Mouse (Mus musculus): ENCODE data around the gene Ppp6r1.

The Ppp6r1 gene

DNA sequence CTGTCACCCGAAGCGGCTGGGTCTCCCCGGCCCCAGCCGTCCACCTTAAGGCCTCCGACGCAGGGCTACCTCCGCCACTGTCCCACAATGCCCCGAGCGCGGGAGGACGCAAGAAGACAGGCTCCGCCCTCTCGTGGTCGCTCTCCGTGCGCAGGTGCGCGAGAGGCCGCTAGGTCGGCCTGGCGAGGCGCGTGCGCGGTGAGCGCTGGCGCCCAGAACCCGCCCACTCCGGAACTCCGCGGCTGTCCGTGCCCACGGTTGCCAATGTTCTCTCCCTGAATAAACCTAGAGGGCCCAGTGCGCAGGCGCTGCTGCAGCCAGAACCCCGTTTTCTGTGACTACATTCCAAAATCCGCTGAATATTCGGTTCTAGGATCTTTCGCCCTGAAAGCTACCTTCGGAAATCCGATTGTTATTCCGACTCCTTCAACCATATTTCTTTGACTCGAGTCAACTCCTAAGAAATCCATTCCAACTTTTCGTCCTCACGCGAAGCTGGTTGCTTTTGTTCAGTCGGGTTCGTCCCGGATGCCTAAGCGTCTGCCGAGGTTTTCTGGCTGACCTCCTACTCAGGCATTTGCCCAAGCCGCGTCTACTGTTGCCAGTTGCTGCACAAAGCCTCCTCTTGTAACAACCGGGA, at the start of gene Ppp6r1:
TSS of gene Ppp6r1 (minus strand) at position 108 of the 640 bp plus-strand sequence.
- DNase-seq (ENCODE audit: low read depth in 1 of 2, low spot score in 2 of 2), result peak; percentile 88 to 93

DNA sequence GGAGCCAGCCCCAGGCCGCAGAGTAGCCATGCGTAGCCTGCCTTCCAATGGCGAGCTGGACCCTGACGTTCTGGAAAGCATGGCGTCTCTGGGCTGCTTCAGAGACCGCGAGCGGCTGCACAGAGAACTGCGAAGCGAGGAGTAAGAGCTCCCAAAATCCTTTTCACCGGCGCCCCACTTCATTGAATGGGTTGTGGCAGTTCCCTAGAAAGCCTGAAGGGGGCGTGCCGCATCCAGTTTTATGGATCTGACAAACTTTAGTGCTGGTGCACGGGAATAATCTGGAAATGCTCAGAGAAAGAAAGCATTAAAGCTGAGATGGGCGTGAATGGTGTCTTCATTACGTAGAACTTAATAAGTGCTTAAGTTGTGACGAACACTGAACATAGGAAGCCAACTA, 46.3 kb upstream of the Ppp6r1 start:
- peak in 1 of 2 experiments; percentile 29 for DNase-seq (ENCODE audit: low read depth in 1 of 2, low spot score in 2 of 2)

- no peak for DNase-seq (ENCODE audit: low read depth in 1 of 2, low spot score in 2 of 2)
Measured at GRCm38 (mm10) chr7:4703195-4703594, 44.4 kb upstream of the Ppp6r1 start.

DNA sequence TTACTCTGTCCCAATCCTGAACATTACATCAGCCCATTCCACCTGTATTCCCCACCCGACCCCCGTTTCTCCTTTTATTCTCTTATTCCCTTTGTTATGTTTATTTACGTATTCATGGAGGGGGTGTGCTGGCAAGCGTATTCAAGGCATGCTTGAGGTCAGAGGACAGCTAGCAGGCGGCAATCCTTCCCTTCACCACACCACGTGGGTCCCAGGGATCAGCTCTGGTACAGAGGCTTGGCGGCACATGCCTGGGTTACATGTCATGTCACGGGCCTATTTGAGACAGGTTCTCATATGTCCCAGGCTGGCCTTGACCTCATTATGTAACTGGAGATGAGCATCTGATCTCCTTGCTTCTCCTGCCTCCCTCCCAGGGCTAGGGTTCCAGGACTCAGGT, 43.5 kb upstream of the Ppp6r1 start:
- no peak for DNase-seq (ENCODE audit: low read depth in 1 of 2, low spot score in 2 of 2)

DNA sequence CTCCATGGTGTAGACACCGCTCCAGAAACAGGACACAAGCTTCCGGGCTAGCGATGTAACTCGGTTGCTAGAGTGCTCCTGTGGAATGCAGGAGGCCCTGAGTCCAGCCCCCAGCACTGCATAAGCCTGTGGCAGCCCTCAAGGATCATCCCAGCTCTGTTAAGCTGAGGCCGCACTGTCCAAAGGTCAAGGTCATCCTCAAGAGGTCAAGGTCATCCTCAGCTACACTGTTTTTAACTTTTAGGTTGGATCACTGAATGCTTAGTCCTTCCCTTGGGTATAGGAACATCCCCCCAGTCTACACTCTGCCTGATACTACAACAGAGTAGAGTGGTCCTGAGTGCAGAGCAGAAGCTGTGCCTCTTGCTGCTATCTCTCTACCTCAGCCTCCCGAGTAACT, 34.2 kb upstream of the Ppp6r1 start:
- no peak for DNase-seq (ENCODE audit: low read depth in 1 of 2, low spot score in 2 of 2)

- DNase-seq (ENCODE audit: low read depth in 1 of 2, low spot score in 2 of 2), result no peak
Measured at GRCm38 (mm10) chr7:4690951-4691653, 32.3 kb upstream of the Ppp6r1 start.

DNA sequence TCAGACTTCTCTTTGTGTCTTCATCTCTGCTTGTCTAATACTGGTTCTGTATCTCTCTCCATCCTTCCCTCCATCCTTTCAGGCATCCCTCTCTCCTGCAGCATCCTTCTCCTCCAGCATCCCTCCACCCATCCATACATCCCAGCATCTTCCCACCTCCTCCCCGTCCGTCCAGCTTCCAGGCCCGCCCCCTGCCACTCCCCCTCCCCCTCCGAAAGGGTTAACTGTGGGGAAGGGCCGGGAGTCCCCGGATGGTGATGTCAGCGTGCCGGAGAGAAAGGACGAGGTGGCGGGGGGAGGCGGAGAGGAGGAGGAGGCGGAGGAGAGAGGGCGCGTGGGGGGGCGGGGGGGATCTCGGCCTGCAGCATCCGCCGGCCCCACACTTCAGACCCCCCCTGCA, 31.6 kb upstream of the Ppp6r1 start, which contains the start of gene Brsk1:
TSS of gene Brsk1 (plus strand) at position 218 of the 400 bp plus-strand sequence.
- DNase-seq (ENCODE audit: low read depth in 1 of 2, low spot score in 2 of 2), result no peak

GRCm38 (mm10) chr7:4684632-4685417, 26.0 kb upstream of the Ppp6r1 start, which contains the start of gene Hspbp1:
Gene Hspbp1, minus strand, starts transcription at chr7:4685068.
- peak; percentile 93 to 95 for DNase-seq (ENCODE audit: low read depth in 1 of 2, low spot score in 2 of 2)

DNA sequence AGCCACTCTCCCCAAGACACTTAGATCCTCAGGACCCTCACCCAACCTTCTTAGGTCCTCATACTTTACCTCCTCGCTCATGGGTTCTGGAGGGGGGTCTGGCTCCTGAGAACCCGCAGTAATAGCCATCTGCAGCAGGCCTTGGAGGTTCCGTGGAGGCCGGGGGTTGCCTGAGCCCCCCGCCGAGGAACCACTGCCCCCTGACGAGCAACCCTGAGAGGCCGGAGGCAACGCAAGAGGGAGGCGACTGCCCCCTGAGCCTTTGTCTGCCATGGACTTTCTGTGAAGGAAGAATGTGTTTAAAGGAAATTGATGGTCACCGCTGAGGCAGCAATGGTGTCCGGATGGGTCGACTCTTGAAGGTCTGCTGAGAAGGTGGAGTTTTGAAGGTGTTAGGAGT, 25.4 kb upstream of the Ppp6r1 start:
- no peak for DNase-seq (ENCODE audit: low read depth in 1 of 2, low spot score in 2 of 2)

- no peak for DNase-seq (ENCODE audit: low read depth in 1 of 2, low spot score in 2 of 2)
Measured at GRCm38 (mm10) chr7:4683307-4683706, 24.5 kb upstream of the Ppp6r1 start.

DNA sequence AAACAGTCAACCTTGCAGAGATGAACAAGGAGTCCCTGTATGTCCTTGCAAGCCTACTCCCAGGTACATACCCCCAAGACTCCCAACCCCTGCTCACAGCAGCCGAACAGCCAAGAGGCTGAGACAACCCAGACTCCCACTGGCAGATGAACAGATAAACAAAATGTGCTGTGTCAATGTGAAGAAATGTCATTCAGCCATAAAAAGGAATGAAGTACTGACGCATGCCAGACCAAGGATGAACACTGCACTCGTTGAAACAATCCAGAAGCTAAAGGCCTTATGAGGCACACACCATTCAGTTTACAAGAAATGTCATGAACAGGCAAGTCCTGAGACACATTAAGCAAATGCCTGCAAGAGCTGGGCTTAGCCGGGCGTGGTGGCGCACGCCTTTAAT, 16.4 kb upstream of the Ppp6r1 start:
- no peak for DNase-seq (ENCODE audit: low read depth in 1 of 2, low spot score in 2 of 2)

GRCm38 (mm10) chr7:4674114-4674731, 15.4 kb upstream of the Ppp6r1 start:
- no peak for DNase-seq (ENCODE audit: low read depth in 1 of 2, low spot score in 2 of 2)

- DNase-seq (ENCODE audit: low read depth in 1 of 2, low spot score in 2 of 2), result no peak
Measured at GRCm38 (mm10) chr7:4671956-4672355, 13.1 kb upstream of the Ppp6r1 start.

DNA sequence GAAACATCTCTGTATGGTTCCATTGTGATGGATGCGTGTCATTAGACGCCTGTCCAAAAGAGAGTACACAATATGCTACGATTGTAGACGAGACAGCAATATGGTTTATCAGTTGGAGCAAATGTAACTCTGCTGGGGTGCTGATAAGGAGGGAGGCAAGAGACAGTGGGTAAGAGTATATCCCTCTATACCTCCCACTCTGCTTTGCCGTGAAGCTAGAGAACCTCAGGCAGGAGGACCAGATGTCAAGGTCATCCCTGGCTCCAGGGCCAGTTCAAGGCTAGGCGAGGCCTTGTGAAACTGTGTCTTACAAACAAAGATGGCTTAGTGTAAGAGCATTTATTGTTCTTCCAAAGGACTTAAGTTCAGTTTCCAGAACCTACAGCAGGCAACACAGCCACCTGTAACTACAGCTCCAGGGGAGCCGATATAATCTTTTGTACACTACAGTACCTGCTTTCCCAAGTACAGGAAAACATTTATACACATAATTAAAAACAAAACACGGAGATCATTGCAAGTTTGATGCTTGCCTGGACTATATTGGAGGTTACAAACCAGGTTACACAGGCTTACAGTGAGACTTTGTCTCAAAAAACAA, 11.9 kb upstream of the Ppp6r1 start:
- no peak for DNase-seq (ENCODE audit: low read depth in 1 of 2, low spot score in 2 of 2)

DNA sequence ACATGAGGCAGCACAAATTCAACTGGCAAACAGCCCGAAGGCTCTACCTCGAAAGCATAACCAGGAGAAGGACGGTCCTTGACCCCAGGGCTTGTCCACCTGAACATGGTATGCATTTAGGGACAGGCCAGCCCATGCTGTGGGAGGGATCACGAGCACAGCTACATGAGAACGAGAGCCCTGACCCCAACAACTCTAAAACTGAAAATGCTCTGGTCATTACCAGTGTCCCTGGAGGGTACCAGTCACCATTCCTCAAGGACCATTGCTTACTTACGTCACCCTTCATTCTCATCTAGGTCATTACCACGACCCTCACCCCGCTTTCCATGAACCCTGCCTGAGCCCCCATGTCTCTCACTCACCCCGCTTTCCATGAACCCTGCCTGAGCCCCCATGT, 10.3 kb upstream of the Ppp6r1 start:
- DNase-seq (ENCODE audit: low read depth in 1 of 2, low spot score in 2 of 2), result no peak

- DNase-seq (ENCODE audit: low read depth in 1 of 2, low spot score in 2 of 2), result no peak
Measured at GRCm38 (mm10) chr7:4668506-4668905, 9.7 kb upstream of the Ppp6r1 start.

DNA sequence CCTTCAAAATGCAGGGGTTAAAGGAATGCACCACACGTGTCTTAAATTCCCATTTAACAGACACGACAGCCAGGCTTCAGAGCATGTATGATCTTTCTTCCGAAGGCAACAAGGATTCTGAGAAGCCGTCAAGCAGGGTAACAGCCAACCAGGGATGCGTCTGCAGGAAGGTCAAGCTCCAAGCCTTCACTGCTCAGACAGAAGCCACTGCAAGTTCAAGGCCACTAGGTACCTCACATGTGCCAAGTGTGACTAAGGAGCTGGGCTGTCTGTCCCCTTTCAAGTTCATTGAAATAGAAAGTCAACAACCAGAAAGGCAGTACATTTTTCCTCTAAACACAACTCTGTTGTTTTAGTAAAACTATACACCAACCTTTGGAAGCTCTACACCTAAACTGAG, 8.1 kb upstream of the Ppp6r1 start:
- DNase-seq (ENCODE audit: low read depth in 1 of 2, low spot score in 2 of 2), result no peak

GRCm38 (mm10) chr7:4663742-4664141, 4.9 kb upstream of the Ppp6r1 start:
- no peak for DNase-seq (ENCODE audit: low read depth in 1 of 2, low spot score in 2 of 2)

- DNase-seq (ENCODE audit: low read depth in 1 of 2, low spot score in 2 of 2), result no peak
Measured at GRCm38 (mm10) chr7:4663179-4663578, 4.4 kb upstream of the Ppp6r1 start.

GRCm38 (mm10) chr7:4659911-4660443, 1.2 kb upstream of the Ppp6r1 start:
- DNase-seq (ENCODE audit: low read depth in 1 of 2, low spot score in 2 of 2), result no peak

Data from monocyte, adult 2 months (primary cell).